Mouse (Mus musculus) midbrain, embryonic 12.5 days (tissue): ENCODE measurements at regions not wholly inside any gene's neighbourhood (a gene's known extent, or its start where the extent isn't known, plus 50 kb on each side); places are given as distances from the start of the nearest gene placed in this dataset.

ENCODE experiments used
- ATAC-seq: fragments of 200-750 bp; cut with Nextera tagmentation; 2 replicates; pipeline ENCODE4 v1.8.0; 2017; ENCODE audit warnings: low read depth, moderate TSS enrichment, moderate library complexity; ENCODE audit not compliant: low FRiP score
- H3K27ac ChIP-seq: fragments of 300-500 bp; sonication (generic); replicated peaks from 2 replicates; pipeline ENCODE4 v1.5.1; 2016; ENCODE audit warnings: mild to moderate bottlenecking
- H3K27me3 ChIP-seq: fragments of 300-500 bp; sonication (generic); 2 replicates; pipeline ENCODE4 v1.6.1; 2016; ENCODE audit warnings: mild to moderate bottlenecking
- H3K36me3 ChIP-seq: fragments of 300-500 bp; sonication (generic); 2 replicates; pipeline ENCODE4 v1.6.1; 2016
- H3K4me1 ChIP-seq: fragments of 300-500 bp; sonication (generic); 2 replicates; pipeline ENCODE4 v1.6.1; 2016
- H3K4me2 ChIP-seq: fragments of 300-500 bp; sonication (generic); replicated peaks from 2 replicates; pipeline ENCODE4 v1.6.1; 2016; ENCODE audit warnings: mild to moderate bottlenecking, moderate library complexity
- H3K4me3 ChIP-seq: fragments of 300-500 bp; sonication (generic); 2 replicates; pipeline ENCODE4 v1.5.1; 2016; ENCODE audit warnings: mild to moderate bottlenecking
- H3K9ac ChIP-seq: fragments of 300-500 bp; sonication (generic); replicated peaks from 2 replicates; pipeline ENCODE4 v1.6.1; 2016; ENCODE audit warnings: mild to moderate bottlenecking, moderate library complexity
- H3K9me3 ChIP-seq: fragments of 300-500 bp; sonication (generic); 2 replicates; pipeline ENCODE4 v1.6.1; 2016; ENCODE audit warnings: mild to moderate bottlenecking
- WGBS: fragments of 180-500 bp; shearing (Covaris S2); methylation state at CpG from one replicate; pipeline ENCODE4 v1.1.7; 2016; 5-methylcytosine and 5-hydroxymethylcytosine counted together

DNA sequence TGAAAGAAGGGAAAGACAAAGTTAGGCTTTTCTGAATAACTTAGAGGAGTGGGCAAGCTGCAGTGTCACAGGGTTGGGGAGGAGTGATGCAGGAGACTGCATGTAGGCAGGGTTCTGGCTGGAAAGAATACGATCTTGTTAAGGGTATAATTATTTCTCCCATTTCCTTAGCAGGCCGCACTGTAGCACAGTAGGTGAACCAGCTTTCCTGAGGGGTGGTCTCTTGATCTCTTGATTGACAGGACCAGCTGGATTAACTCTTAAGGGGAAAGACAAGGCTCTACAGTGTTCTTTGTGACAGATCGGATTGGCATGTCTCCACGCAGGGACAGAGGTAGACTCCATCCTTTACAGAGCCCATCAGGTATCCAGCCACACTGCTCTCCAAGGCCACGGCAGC is 54.5 kb upstream of the Meis1 start:
- no peak overlapping the region for H3K27ac ChIP-seq
- WGBS = 31% methylated on average over 5 of the region's 5 CpGs

DNA sequence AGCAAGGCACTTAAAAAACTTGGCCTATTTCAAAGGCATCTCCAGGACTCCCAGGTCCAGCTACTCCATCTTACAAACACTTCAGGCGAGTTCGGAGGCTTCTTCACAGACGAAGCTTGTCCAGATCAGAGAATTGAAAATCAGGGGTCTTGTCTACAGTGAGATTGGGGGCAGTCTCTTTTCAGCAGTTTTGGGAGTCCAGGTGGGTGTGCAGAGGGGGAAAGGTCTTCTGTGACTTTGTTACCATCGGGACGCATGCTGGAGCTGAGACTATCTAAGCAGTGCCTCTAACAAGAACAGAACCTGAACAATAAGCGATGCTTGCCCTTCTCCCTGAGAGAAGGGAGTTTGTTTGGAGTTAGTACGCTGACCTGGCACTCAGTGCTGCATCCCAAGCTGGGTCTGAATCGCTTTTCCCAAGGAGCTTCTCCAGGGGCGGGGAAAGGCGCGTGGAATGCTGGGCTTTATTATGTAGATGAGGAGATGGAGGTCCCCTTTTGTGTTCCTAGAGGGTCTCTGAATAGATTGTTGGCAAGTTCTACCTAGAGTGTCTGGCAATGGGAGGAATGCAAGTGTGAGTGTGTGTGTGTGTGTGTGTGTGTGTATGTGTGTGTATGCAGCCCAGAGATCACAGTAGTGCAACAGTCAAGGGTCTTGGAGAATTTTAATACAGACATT is 55.2 kb upstream of the Meis1 start:
- Histone ChIP-seq H3K27me3 (peaks cover 4% of the 10 kb centered on the region; the same call in 1 of the 2 replicates), H3K4me3 (no peak overlapping the region), H3K36me3 (no peaks in the 10 kb centered on the region), H3K4me2 (peak overlapping the region; percentile 30), H3K4me1 (peaks cover 13% of the 10 kb centered on the region), H3K9me3 (no peaks in the 10 kb centered on the region), H3K27ac (peak overlapping the region; percentile 39; the same call in 1 of the 2 replicates), H3K9ac (no peak overlapping the region)
- 20% methylated on average over 11 of the region's 11 CpGs for WGBS
- ATAC-seq = peak; percentile 87

More for the DNA sequence above, 54.5 kb upstream of the Meis1 start:
- peaks cover 13% of the 10 kb centered on the region for H3K4me1 ChIP-seq
- H3K9me3 ChIP-seq = no peaks in the 10 kb centered on the region
- H3K36me3 ChIP-seq = no peaks in the 10 kb centered on the region
- H3K27me3 ChIP-seq = peaks cover 4% of the 10 kb centered on the region; the same call in 1 of the 2 replicates
- no peak overlapping the region for H3K9ac ChIP-seq
- ATAC-seq = 0 out of 2 replicates have a peak, but pooled peaks have one; percentile 28
- H3K4me3 ChIP-seq = no peak overlapping the region
- H3K4me2 ChIP-seq = no peak overlapping the region

DNA sequence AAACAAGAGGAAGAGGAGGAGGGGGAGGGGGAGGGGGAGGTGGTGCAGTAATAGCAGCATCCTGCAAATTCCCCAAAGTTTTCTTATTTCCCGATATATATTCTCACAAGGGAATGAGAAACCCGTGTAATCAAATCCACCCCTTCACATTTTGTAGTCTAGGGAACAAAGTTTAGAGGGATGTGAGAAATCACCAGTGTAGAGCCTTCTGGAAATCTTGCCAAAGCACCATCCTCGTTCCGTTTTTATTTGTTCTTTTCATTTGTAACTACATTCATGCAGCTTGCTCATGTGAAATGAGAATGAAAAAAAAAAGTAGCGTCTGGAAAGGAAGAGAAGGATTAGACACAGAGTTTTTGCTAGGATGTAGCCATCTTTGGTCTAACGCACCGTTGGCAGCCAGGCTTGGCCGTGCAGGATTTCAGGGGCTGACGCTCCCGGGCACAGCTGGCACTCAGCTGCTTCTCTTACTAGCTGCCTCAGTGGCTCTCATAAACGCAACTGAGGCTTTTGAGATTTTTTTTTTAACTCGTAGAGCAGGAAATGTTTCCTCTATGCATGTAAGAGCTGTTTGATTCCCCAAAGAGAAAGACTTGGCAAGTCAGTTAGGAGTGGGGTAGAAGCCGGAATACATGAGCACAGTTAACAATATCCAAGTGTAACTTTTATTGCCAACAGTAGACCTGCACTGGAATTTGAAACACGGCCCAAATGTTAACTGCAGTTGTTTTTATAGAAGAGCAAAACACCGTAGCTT is 72.5 kb upstream of the Meis1 start:
- peaks cover 37% of the 10 kb centered on the region for H3K27me3 ChIP-seq
- 81% methylated on average over 15 of the region's 15 CpGs for WGBS
- H3K4me3 ChIP-seq = no peak overlapping the region
- H3K4me2 ChIP-seq = no peak overlapping the region
- no peaks in the 10 kb centered on the region for H3K9me3 ChIP-seq
- no peak overlapping the region for H3K9ac ChIP-seq
- H3K4me1 ChIP-seq = peaks cover 16% of the 10 kb centered on the region
- no peak overlapping the region for H3K27ac ChIP-seq
- no peaks in the 10 kb centered on the region for H3K36me3 ChIP-seq
- ATAC-seq = no peak

DNA sequence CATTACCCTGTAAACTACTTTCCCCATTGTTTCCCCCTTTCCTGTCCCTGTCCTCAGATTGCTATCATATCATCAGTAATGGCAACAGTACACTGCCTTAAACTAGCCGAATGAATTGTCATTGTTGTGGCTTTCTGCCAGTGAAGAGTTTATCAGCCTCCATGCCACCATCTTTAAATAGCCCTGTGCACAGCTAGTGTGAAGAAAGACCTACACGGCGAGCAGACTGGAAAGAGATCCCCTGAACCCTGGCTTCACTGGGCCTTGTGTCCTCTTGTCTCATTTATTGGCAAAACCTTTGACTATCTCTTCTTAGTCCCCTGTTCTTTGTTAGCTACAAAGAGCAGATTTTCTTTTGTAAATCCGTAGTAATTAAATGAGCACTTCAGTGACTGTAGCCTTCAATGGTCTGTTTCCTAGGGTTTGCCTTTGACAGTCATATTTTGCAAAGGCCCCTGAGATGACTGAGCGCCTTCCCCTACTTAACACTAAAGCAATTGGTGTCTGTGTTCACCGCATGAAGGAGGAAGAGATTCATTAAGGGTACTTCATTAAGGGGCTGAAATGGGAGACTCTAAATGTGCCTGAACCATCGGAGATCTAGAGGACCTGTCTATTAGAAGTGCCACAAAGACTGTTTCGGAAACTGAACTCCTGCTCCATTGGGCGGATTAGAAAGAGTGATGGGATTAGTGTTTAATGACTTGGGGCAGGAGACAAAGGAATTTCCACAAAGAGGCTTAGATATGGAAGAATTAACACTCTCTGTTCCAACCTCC is 74.4 kb upstream of the Meis1 start:
- no peak overlapping the region for H3K9ac ChIP-seq
- no peaks in the 10 kb centered on the region for H3K9me3 ChIP-seq
- no peak overlapping the region for H3K4me3 ChIP-seq
- H3K27me3 ChIP-seq = peaks cover 49% of the 10 kb centered on the region
- H3K4me2 ChIP-seq = no peak overlapping the region
- peak; percentile 82 for ATAC-seq
- no peaks in the 10 kb centered on the region for H3K36me3 ChIP-seq
- H3K4me1 ChIP-seq = peaks cover 16% of the 10 kb centered on the region
- H3K27ac ChIP-seq = no peak overlapping the region
- 9% methylated on average over 9 of the region's 9 CpGs for WGBS

DNA sequence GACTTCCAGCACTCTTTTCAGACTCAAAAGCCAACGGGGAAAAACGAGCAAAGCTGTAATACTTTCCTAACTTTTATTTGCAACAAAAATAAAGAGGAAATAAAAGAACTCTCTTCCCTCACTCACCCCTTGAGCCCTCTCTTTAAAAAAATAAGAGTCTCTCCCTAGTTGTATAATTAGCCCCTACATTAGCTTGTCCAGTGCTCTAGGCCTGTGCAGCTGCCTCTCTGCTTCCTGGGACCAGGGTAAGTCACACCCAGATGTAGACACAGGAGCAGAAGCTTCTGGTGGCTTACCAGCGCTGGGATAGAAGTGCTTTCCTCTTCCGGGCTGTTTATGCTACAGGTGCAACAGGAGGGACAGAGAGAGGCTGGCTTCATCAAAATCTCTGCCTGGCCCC is 75.0 kb upstream of the Meis1 start:
- H3K27me3 ChIP-seq = peaks cover 49% of the 10 kb centered on the region
- H3K9ac ChIP-seq = no peak overlapping the region
- WGBS = 13% methylated on average over 4 of the region's 4 CpGs
- H3K36me3 ChIP-seq = no peaks in the 10 kb centered on the region
- no peaks in the 10 kb centered on the region for H3K9me3 ChIP-seq
- H3K4me1 ChIP-seq = peaks cover 16% of the 10 kb centered on the region
- ATAC-seq = peak; percentile 67
- no peak overlapping the region for H3K4me2 ChIP-seq
- no peak overlapping the region for H3K27ac ChIP-seq
- no peak overlapping the region for H3K4me3 ChIP-seq

DNA sequence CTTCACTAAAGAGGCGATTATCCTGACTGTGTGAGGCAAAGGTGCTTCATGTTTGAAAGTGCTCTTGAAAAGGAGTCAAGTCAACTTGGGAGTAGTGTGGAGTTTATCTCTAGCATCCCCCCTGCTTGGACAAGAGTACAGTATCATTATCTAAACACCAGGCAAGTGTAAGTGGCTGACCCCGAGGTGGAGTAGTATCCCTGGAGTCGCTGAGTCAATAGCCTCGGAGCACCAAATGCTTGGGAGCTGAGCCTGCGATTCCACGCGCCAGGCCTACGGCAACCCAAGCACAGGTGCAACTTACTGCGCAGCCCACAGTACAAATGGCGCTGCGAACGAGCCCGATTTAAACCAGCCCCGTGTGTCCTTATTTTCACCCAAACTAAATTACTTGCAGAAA is 75.4 kb upstream of the Meis1 start:
- Histone ChIP-seq H3K9me3 (no peaks in the 10 kb centered on the region), H3K36me3 (no peaks in the 10 kb centered on the region), H3K4me3 (no peak overlapping the region), H3K9ac (no peak overlapping the region), H3K4me1 (peaks cover 16% of the 10 kb centered on the region), H3K4me2 (no peak overlapping the region), H3K27me3 (peaks cover 49% of the 10 kb centered on the region), H3K27ac (no peak overlapping the region)
- 62% methylated on average over 14 of the region's 14 CpGs for WGBS
- ATAC-seq = peak; percentile 31; the same call in 1 of the 2 replicates

DNA sequence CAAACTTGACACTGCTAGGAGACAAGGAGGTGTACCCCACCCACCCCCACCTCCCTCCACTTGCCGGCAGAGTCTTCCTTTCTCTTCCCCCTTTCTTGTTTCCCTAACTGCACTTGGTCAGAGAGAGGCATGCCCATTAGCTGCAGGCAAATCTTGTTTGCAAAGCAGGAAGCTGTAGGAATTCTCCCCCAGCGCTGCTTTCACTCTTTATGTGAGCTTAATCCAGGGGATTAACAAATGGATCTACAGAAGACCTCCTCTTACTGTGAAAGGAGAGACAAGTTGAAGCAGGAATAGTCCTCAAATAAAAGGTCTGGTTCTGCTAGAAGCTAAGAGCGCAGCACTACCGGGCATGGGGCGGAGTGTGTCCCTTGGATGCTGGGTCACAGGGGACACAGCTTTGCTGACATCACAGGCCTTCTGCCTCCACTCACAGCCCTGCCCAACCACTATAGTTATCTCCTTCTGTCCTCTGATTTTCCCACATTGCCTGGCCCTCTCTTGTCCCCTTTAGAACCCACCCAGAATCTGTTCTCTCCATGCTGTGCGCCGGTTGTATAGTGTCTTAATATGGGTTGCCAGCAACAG is 84.3 kb upstream of the Meis1 start:
- no peak overlapping the region for H3K27ac ChIP-seq
- 0 out of 2 replicates have a peak overlapping the region, but pooled peaks have one; percentile 7 for H3K4me2 ChIP-seq
- H3K4me3 ChIP-seq = no peak overlapping the region
- peaks cover 8% of the 10 kb centered on the region for H3K4me1 ChIP-seq
- no peaks in the 10 kb centered on the region for H3K9me3 ChIP-seq
- ATAC-seq = no peak
- 22% methylated on average over 7 of the region's 7 CpGs for WGBS
- no peaks in the 10 kb centered on the region for H3K36me3 ChIP-seq
- peaks cover 32% of the 10 kb centered on the region for H3K27me3 ChIP-seq
- H3K9ac ChIP-seq = no peak overlapping the region

DNA sequence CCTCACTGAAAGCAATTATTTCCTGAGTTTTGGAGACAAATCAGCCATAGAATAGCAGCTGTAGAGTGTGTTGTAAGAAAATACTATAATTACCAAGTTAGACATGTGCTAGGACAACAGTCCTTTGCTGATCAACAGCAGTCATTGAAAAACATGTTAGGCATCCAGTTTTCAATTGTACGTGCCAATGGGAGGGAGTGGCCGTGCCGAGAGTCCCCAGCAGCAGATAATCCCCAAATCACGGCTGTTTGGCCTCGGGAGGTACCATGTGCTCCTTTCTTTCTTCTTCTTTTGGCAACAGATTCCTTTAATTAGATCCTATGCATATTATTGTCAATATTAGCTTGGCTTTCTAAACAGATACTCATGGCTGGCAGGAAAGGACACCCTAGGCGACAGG is 88.4 kb upstream of the Meis1 start:
- no peaks in the 10 kb centered on the region for H3K36me3 ChIP-seq
- H3K4me1 ChIP-seq = peaks cover 16% of the 10 kb centered on the region
- H3K27ac ChIP-seq = no peak overlapping the region
- H3K27me3 ChIP-seq = peaks cover 22% of the 10 kb centered on the region
- no peak overlapping the region for H3K4me3 ChIP-seq
- no peak overlapping the region for H3K4me2 ChIP-seq
- no peak overlapping the region for H3K9ac ChIP-seq
- ATAC-seq = no peak
- H3K9me3 ChIP-seq = no peaks in the 10 kb centered on the region
- WGBS = 18% methylated on average over 6 of the region's 6 CpGs

DNA sequence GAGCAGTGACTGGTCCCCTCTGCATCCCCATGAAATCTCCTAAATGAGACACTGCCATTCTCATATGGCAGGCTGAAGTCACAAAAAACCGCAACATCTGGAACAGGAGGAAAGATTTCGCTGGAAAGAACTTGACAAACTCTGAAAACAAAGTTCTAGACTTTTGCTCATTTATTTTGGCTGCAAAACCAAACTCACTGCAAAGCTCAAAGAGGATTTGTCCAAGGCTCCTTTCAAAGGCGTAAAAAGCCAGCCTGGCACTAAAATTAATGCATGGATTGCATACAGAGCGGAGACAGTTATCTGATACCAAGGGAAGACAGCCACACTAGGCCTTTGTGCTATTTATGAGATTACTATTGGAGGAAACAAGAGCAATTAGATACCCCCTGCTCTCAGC is 90.3 kb upstream of the Meis1 start:
- Histone ChIP-seq H3K36me3 (no peaks in the 10 kb centered on the region), H3K9me3 (no peaks in the 10 kb centered on the region), H3K4me2 (no peak overlapping the region), H3K4me1 (peaks cover 8% of the 10 kb centered on the region), H3K27ac (no peak overlapping the region), H3K9ac (no peak overlapping the region), H3K27me3 (peaks cover 12% of the 10 kb centered on the region), H3K4me3 (no peak overlapping the region)
- no peak for ATAC-seq
- 54% methylated on average over 4 of the region's 4 CpGs for WGBS

DNA sequence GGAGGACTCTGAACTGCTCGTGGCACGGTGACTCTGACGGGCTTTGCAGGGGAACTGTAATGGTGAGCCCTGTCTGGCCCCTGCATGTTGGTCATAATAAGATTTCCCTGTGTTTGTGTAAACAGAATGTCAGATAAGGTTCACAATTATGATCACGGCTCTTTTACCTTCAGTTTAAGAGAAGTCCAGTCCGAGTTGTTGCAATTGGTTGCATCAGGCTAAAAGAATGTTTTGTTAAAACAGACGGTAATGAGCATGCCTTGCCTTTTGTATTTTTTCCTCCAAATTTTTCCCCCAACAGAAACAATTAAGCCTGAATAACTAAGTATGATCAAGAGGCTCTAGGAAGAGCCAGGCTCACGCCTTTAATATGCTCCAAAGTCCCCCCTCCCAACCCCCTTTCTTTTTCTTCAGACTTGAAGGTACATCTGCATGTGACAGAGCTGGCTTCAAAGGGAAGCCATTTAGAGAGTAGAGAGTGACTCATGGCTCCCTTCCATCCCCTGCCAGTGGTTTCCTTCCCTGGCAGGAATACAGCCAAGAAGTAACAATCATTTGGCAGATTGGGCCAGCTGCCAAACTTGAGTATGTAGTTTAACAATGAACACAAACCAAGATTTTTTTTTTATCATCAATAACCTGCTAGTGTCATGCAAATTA is 93.3 kb upstream of the Meis1 start:
- Histone ChIP-seq H3K4me3 (no peak overlapping the region), H3K4me2 (no peak overlapping the region), H3K36me3 (no peaks in the 10 kb centered on the region), H3K9ac (no peak overlapping the region), H3K27me3 (peaks cover 9% of the 10 kb centered on the region), H3K27ac (no peak overlapping the region), H3K4me1 (peaks cover 8% of the 10 kb centered on the region), H3K9me3 (no peaks in the 10 kb centered on the region)
- WGBS = 63% methylated on average over 7 of the region's 7 CpGs
- ATAC-seq = peak; percentile 32; the same call in 1 of the 2 replicates

DNA sequence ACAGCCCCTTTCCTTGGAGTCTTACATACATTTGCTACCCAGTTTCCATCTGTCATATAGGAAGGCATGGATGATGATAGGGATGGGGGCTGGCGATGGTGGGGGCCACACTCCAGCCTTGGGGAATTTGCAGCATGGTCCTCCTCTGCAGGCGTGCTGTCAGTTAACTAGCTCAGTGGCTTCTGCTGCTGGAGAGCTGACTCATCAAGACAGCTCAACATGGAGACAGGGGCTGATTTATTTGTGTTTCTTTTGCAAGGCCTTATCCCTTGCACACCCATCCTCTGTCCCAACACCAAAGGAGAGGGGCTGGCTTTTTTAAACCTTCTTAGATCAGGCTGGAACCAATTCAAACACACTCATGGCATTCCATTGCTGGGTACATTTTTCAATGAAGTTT is 98.3 kb upstream of the Meis1 start:
- ATAC-seq = no peak
- Histone ChIP-seq H3K9ac (no peak overlapping the region), H3K27ac (no peak overlapping the region), H3K36me3 (no peaks in the 10 kb centered on the region), H3K4me2 (no peak overlapping the region), H3K9me3 (no peaks in the 10 kb centered on the region), H3K27me3 (peaks cover 37% of the 10 kb centered on the region), H3K4me1 (peaks cover 9% of the 10 kb centered on the region; the same call in 1 of the 2 replicates), H3K4me3 (no peak overlapping the region)
- WGBS = 86% methylated on average over 2 of the region's 2 CpGs
